Mouse (Mus musculus): ENCODE results near the gene Cfap43. TPM values are rescaled to one million over a fixed set of nuclear protein-coding genes. Genes with fewer than 3 reads are reported as not detected.

The Cfap43 gene
- polyA plus RNA-seq, 1 experiment from 2014 or later: 0.38 TPM

DNA sequence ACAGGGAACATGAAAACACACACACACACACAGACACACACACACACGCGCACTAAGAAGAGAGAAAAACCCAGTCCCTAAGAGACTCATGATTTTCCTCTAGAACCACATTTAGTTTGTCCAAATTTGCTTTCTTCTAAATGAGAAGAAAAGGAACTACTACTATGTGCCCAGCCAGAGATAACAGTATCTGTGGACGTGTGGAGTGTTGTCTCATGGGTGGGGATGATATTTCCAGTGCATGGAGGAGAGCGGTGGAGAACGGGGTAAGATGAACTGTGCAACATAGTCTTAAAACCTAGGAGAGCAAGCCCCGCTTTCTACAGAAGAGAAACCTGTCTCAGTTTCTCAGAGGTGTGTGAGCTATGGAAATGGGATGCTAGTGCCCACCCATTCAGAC lies 135.2 kb downstream of the Cfap43 start:
- H3K4me3 ChIP-seq (ENCODE audit: low read length): no peak overlapping the region
- H3K4me2 ChIP-seq (ENCODE audit: low read depth, low read length): no peak overlapping the region
- H3K4me1 ChIP-seq (ENCODE audit: control insufficient read depth, insufficient read depth, low read length): no peaks in the 10 kb centered on the region
- H3K9me3 ChIP-seq (replicated peaks; ENCODE audit: control insufficient read depth, low read length): no peaks in the 10 kb centered on the region
- H3K27me3 ChIP-seq (ENCODE audit: control insufficient read depth, insufficient read depth, low read length): no peaks in the 10 kb centered on the region
- 80% methylated on average over 6 of the region's 6 CpGs for WGBS
- H3K27ac ChIP-seq (ENCODE audit: low read length): no peak overlapping the region
- ATAC-seq (replicated peaks; ENCODE audit: extremely low read depth, insufficient read depth, low FRiP score): no peak
- H3K9ac ChIP-seq (ENCODE audit: low read length): no peak overlapping the region
- H3K36me3 ChIP-seq (ENCODE audit: control insufficient read depth, insufficient read depth): no peaks in the 10 kb centered on the region

DNA sequence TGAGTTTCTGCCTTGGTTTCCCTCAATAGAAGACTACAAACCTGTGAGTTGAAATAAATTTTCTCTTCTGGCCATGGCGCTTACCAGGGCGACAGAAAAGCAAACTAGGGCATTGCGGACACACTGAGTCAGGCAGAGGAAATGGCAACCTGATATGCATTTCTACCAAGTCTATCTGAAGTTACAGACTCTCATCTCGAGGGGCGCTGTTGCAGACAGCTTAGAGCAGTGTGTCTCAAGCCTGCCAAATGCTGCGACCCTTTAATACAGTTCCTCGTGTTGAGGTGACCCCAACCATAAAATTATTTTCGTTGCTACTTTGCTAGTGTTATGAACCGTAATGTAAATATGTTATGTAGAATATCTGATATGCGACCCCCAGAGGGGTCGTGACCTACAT lies 138.1 kb downstream of the Cfap43 start:
- no peak overlapping the region for H3K27ac ChIP-seq (ENCODE audit: low read length)
- H3K4me1 ChIP-seq (ENCODE audit: control insufficient read depth, insufficient read depth, low read length): no peaks in the 10 kb centered on the region
- no peak overlapping the region for H3K4me3 ChIP-seq (ENCODE audit: low read length)
- 74% methylated on average over 11 of the region's 11 CpGs for WGBS
- no peak overlapping the region for H3K9ac ChIP-seq (ENCODE audit: low read length)
- H3K9me3 ChIP-seq (replicated peaks; ENCODE audit: control insufficient read depth, low read length): no peaks in the 10 kb centered on the region
- no peaks in the 10 kb centered on the region for H3K27me3 ChIP-seq (ENCODE audit: control insufficient read depth, insufficient read depth, low read length)
- no peaks in the 10 kb centered on the region for H3K36me3 ChIP-seq (ENCODE audit: control insufficient read depth, insufficient read depth)
- H3K4me2 ChIP-seq (ENCODE audit: low read depth, low read length): no peak overlapping the region
- no peak for ATAC-seq (replicated peaks; ENCODE audit: extremely low read depth, insufficient read depth, low FRiP score)

DNA sequence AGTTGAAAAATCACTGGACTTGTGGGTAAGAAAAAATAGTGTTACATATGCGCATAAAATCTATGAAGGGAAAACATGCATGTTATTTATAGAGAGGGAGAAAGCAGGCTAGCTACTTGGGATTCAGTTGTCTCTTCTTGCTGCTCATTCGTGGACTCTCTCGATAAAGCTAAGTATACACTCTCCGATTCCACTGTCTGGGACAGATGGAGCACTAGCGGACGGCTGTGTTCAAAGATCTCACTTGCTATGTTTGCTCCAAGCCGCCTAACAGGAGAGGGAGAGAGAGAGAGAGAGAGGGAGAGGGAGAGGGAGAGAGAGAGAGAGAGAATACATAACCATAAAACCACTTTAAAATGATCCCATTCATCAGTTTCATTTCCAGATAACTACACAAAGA lies 138.9 kb downstream of the Cfap43 start:
- Histone ChIP-seq H3K27ac (ENCODE audit: low read length) (no peak overlapping the region), H3K27me3 (ENCODE audit: control insufficient read depth, insufficient read depth, low read length) (no peaks in the 10 kb centered on the region), H3K4me2 (ENCODE audit: low read depth, low read length) (no peak overlapping the region), H3K36me3 (ENCODE audit: control insufficient read depth, insufficient read depth) (no peaks in the 10 kb centered on the region), H3K4me1 (ENCODE audit: control insufficient read depth, insufficient read depth, low read length) (no peaks in the 10 kb centered on the region), H3K9ac (ENCODE audit: low read length) (no peak overlapping the region), H3K9me3 (replicated peaks; ENCODE audit: control insufficient read depth, low read length) (no peaks in the 10 kb centered on the region), H3K4me3 (ENCODE audit: low read length) (no peak overlapping the region)
- no peak for ATAC-seq (replicated peaks; ENCODE audit: extremely low read depth, insufficient read depth, low FRiP score)
- 79% methylated on average over 7 of the region's 7 CpGs for WGBS

DNA sequence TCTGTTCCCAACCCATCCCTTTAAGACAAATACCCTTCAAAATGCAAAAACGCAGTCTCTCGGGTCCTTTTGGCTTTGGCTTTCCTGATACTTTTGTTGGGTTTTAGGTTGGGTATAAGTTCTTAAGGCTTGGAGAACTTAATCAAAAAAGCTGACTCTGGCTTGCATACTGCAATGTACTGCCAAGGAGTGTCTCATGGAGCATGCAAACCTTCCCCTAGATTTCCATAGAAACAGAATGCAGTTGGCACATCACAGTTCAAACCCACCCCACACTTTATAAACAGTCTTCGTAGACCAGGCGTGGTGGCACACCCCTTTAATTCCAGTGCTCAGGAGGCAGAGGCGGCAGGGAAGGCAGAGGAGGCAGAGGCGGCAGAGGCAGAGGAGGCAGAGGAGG lies 141.2 kb downstream of the Cfap43 start:
- Histone ChIP-seq H3K4me1 (ENCODE audit: control insufficient read depth, insufficient read depth, low read length) (no peaks in the 10 kb centered on the region), H3K27me3 (ENCODE audit: control insufficient read depth, insufficient read depth, low read length) (no peaks in the 10 kb centered on the region), H3K4me2 (ENCODE audit: low read depth, low read length) (no peak overlapping the region), H3K27ac (ENCODE audit: low read length) (no peak overlapping the region), H3K9ac (ENCODE audit: low read length) (no peak overlapping the region), H3K4me3 (ENCODE audit: low read length) (no peak overlapping the region), H3K36me3 (ENCODE audit: control insufficient read depth, insufficient read depth) (no peaks in the 10 kb centered on the region), H3K9me3 (replicated peaks; ENCODE audit: control insufficient read depth, low read length) (no peaks in the 10 kb centered on the region)
- 73% methylated on average over 6 of the region's 6 CpGs for WGBS
- no peak for ATAC-seq (replicated peaks; ENCODE audit: extremely low read depth, insufficient read depth, low FRiP score)

DNA sequence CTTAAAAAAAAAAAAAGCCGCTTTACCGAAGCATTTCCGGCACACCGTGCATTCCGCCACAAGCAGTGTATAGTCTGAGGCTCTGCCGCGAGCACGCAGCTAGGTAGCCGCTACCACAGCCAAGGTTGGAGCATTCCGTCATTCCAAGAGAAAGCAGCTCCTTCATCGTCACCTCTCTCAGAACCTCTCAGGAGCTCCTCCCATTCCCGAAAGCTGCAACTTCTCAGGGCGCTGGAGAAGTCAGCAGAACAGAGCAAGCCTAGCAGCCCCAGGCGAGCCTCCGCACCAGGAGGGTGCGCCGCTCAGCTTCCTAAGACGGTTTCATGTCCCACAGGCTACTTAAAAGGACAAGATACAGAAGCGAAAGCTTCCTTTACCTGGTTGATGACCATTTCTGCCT lies 163.5 kb downstream of the Cfap43 start:
- Histone ChIP-seq H3K27ac (ENCODE audit: low read length) (no peak overlapping the region), H3K9me3 (replicated peaks; ENCODE audit: control insufficient read depth, low read length) (no peaks in the 10 kb centered on the region), H3K27me3 (ENCODE audit: control insufficient read depth, insufficient read depth, low read length) (no peaks in the 10 kb centered on the region), H3K4me1 (ENCODE audit: control insufficient read depth, insufficient read depth, low read length) (no peaks in the 10 kb centered on the region), H3K4me3 (ENCODE audit: low read length) (peak overlapping the region; percentile 49), H3K9ac (ENCODE audit: low read length) (peak overlapping the region; percentile 61), H3K36me3 (ENCODE audit: control insufficient read depth, insufficient read depth) (no peaks in the 10 kb centered on the region), H3K4me2 (ENCODE audit: low read depth, low read length) (peak overlapping the region; percentile 67)
- WGBS: 46% methylated on average over 19 of the region's 19 CpGs
- no peak; the same call in 1 of the 2 replicates for ATAC-seq (replicated peaks; ENCODE audit: extremely low read depth, insufficient read depth, low FRiP score)

DNA sequence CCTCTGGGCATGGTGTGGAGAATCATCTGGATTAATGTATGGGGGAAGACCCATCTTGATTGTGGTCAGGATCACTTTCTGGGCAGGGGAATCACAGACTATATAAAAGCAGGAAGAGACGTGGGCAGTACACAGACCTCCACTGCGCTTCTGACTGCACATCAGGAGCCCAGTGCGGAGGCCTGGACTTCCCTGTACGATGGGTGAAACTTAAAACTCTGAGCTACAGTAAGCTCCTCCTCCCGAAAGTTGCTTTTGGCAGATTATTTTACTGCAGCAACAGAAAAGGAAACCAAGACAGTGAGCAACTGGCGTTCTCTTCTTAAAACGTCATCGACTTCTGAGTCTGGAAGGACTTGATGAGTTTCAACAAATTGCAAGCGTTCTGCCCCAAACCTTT lies 164.2 kb downstream of the Cfap43 start:
- Histone ChIP-seq H3K4me1 (ENCODE audit: control insufficient read depth, insufficient read depth, low read length) (no peaks in the 10 kb centered on the region), H3K27ac (ENCODE audit: low read length) (no peak overlapping the region), H3K9me3 (replicated peaks; ENCODE audit: control insufficient read depth, low read length) (no peaks in the 10 kb centered on the region), H3K4me3 (ENCODE audit: low read length) (no peak overlapping the region), H3K27me3 (ENCODE audit: control insufficient read depth, insufficient read depth, low read length) (no peaks in the 10 kb centered on the region), H3K36me3 (ENCODE audit: control insufficient read depth, insufficient read depth) (no peaks in the 10 kb centered on the region), H3K9ac (ENCODE audit: low read length) (no peak overlapping the region), H3K4me2 (ENCODE audit: low read depth, low read length) (no peak overlapping the region)
- 83% methylated on average over 9 of the region's 9 CpGs for WGBS
- ATAC-seq (replicated peaks; ENCODE audit: extremely low read depth, insufficient read depth, low FRiP score): no peak

DNA sequence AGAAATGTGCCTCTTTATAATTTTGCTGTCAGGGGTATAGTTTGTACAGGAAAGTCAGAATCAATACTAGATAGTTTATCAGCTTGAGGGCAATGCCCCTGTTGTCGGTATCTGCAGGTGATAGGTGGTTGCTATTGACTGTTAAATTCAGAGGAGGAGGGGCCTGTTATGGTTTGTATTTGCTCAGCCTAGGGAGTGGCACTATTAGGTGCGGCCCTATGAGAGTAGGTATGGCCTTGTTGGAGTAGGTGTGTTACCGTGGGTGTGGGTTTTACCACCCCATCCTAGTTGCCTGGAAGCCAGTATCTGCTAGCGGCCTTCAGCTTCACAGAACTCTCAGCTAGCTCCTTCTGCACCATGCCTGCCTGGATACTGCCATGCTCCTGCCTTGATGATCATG lies 165.2 kb downstream of the Cfap43 start:
- Histone ChIP-seq H3K4me2 (ENCODE audit: low read depth, low read length) (no peak overlapping the region), H3K27me3 (ENCODE audit: control insufficient read depth, insufficient read depth, low read length) (no peaks in the 10 kb centered on the region), H3K36me3 (ENCODE audit: control insufficient read depth, insufficient read depth) (no peaks in the 10 kb centered on the region), H3K27ac (ENCODE audit: low read length) (no peak overlapping the region), H3K9me3 (replicated peaks; ENCODE audit: control insufficient read depth, low read length) (no peaks in the 10 kb centered on the region), H3K9ac (ENCODE audit: low read length) (no peak overlapping the region), H3K4me1 (ENCODE audit: control insufficient read depth, insufficient read depth, low read length) (no peaks in the 10 kb centered on the region), H3K4me3 (ENCODE audit: low read length) (no peak overlapping the region)
- WGBS: 86% methylated on average over 4 of the region's 4 CpGs
- no peak for ATAC-seq (replicated peaks; ENCODE audit: extremely low read depth, insufficient read depth, low FRiP score)

DNA sequence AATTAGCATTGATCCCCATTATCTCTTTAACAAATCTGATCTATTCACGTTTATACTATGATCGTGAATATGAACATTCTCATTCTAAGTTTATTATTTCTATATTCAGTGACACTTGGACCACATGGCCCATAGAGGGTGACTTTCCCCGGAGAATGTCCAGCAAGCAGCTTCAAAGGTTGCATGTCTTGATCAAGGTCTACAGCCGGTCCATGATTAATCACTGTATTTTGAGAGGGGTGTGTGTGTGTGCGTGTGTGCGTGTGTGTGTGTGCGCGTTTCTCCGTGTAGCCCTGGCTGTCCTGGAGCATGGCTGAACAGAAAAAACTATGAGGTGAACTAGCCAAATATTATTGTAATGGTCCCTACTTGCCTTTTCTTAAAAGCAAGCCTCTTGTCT lies 166.6 kb downstream of the Cfap43 start:
- Histone ChIP-seq H3K4me2 (ENCODE audit: low read depth, low read length) (no peak overlapping the region), H3K4me3 (ENCODE audit: low read length) (no peak overlapping the region), H3K4me1 (ENCODE audit: control insufficient read depth, insufficient read depth, low read length) (no peaks in the 10 kb centered on the region), H3K27ac (ENCODE audit: low read length) (no peak overlapping the region), H3K27me3 (ENCODE audit: control insufficient read depth, insufficient read depth, low read length) (no peaks in the 10 kb centered on the region), H3K36me3 (ENCODE audit: control insufficient read depth, insufficient read depth) (no peaks in the 10 kb centered on the region), H3K9me3 (replicated peaks; ENCODE audit: control insufficient read depth, low read length) (no peaks in the 10 kb centered on the region), H3K9ac (ENCODE audit: low read length) (no peak overlapping the region)
- WGBS: 84% methylated on average over 9 of the region's 9 CpGs
- no peak for ATAC-seq (replicated peaks; ENCODE audit: extremely low read depth, insufficient read depth, low FRiP score)

DNA sequence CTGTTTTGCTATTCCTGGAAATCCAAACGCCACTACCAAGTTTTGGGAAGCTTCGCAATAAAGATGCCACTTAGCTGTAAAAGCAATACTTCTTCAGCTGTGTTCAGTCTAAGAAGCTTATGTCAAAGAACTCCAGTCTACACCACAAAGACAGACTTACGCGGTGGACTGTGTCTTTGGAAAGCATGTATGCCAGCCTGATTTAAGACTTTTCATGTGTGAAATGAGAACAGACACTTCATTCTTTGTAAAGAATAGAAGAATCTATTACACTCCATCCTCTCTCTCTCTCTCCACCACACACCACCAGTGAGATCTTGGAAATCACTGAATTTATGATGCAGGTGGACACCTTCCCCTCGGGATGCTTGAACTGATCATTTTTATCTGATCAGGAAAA lies 168.7 kb downstream of the Cfap43 start:
- no peaks in the 10 kb centered on the region for H3K36me3 ChIP-seq (ENCODE audit: control insufficient read depth, insufficient read depth)
- no peaks in the 10 kb centered on the region for H3K27me3 ChIP-seq (ENCODE audit: control insufficient read depth, insufficient read depth, low read length)
- H3K27ac ChIP-seq (ENCODE audit: low read length): no peak overlapping the region
- ATAC-seq (replicated peaks; ENCODE audit: extremely low read depth, insufficient read depth, low FRiP score): no peak
- no peak overlapping the region for H3K9ac ChIP-seq (ENCODE audit: low read length)
- H3K4me2 ChIP-seq (ENCODE audit: low read depth, low read length): no peak overlapping the region
- H3K4me1 ChIP-seq (ENCODE audit: control insufficient read depth, insufficient read depth, low read length): no peaks in the 10 kb centered on the region
- 86% methylated on average over 5 of the region's 5 CpGs for WGBS
- H3K4me3 ChIP-seq (ENCODE audit: low read length): no peak overlapping the region
- no peaks in the 10 kb centered on the region for H3K9me3 ChIP-seq (replicated peaks; ENCODE audit: control insufficient read depth, low read length)

DNA sequence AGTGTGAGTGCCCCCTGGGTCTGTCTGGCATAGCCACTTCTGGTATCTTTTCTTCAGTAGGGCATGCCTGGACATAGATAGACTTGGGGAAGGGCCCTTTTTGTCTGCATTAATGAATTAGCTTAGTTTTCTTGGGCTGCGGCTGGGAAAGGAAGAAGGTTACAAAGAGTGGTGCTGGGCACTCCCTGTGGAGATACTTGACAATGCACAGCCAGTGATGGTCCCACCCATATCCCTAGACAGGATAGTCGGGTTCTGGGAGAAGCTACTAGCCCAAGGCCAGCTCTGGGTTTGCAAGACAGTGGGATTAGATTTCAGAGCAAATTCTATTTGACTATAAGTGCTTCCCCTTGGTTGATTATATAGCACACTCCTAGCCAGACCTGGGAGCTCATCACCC lies 170.1 kb downstream of the Cfap43 start:
- no peak overlapping the region for H3K4me3 ChIP-seq (ENCODE audit: low read length)
- no peaks in the 10 kb centered on the region for H3K9me3 ChIP-seq (replicated peaks; ENCODE audit: control insufficient read depth, low read length)
- ATAC-seq (replicated peaks; ENCODE audit: extremely low read depth, insufficient read depth, low FRiP score): no peak
- WGBS: 81% methylated on average over 2 of the region's 2 CpGs
- no peak overlapping the region for H3K27ac ChIP-seq (ENCODE audit: low read length)
- no peaks in the 10 kb centered on the region for H3K4me1 ChIP-seq (ENCODE audit: control insufficient read depth, insufficient read depth, low read length)
- no peak overlapping the region for H3K4me2 ChIP-seq (ENCODE audit: low read depth, low read length)
- no peak overlapping the region for H3K9ac ChIP-seq (ENCODE audit: low read length)
- H3K36me3 ChIP-seq (ENCODE audit: control insufficient read depth, insufficient read depth): no peaks in the 10 kb centered on the region
- no peaks in the 10 kb centered on the region for H3K27me3 ChIP-seq (ENCODE audit: control insufficient read depth, insufficient read depth, low read length)

All from heart, embryonic 16.5 days (tissue).